Mouse (Mus musculus) cerebellum, adult 9-10 months (tissue): Measurements from ENCODE around the gene Supt20.
"Not testable (repeated sequence)": the region's sequence is repeated elsewhere in the genome, so short reads cannot be mapped to it uniquely, and the experiment has no call there.

ENCODE experiments used
- DNase-seq: peaks from one replicate; pipeline ENCODE4 v3.0.0; 2022

The Supt20 gene

GRCm38 (mm10) chr3:54759211-54759610 lies 66.6 kb downstream of the Supt20 start:
- no peak for DNase-seq

- DNase-seq = no peak
These were observed 67.9 kb downstream of the Supt20 start for GRCm38 (mm10) chr3:54760321-54761115.

- no peak for DNase-seq
These were observed 68.7 kb downstream of the Supt20 start for GRCm38 (mm10) chr3:54761258-54761657.

- peak; percentile 60 for DNase-seq
These were observed 71.8 kb downstream of the Supt20 start for GRCm38 (mm10) chr3:54764418-54764817.

GRCm38 (mm10) chr3:54765521-54765920 lies 72.9 kb downstream of the Supt20 start:
- DNase-seq = not testable (repeated sequence)

DNA sequence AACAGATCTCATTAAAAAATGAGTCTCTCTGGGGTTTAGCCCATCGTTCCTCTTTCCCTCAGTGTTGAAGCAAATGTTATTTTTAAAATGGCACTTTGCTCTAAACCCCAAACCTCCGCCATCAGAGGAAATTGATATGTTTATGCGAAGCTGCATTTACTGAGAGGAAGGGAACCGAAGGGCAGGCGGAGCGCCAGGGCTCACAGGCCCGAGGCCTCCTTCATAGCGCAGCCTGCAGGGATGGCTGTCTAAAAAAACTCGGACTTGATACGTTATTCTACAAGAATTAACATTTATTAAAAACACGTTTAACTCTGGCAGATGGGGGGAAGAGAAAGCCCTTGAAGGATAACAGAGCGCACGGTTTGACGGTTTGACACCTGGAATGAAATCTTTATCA lies 73.4 kb downstream of the Supt20 start:
- DNase-seq = no peak

GRCm38 (mm10) chr3:54766811-54767210 lies 74.2 kb downstream of the Supt20 start:
- no peak for DNase-seq

DNA sequence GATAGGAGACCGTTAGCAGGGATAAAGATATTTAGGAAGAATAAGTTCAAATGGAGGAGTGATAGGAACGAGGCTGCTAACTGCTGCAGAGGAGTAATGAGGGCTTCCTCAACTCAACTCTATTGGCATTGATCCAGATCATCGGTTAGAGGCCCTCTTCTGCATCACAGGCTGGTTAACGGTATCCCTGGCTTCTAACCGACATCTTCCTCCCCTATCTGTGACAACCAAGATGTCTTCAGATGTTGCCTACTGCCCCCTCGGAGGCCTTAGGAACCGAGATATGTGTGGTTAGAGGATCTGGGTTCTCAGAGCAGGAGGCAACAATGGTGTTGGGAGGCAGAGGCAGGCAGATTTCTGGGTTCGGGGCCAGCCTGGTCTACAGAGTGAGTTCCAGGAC lies 76.0 kb downstream of the Supt20 start:
- no peak for DNase-seq

- DNase-seq = no peak
These were observed 77.0 kb downstream of the Supt20 start for GRCm38 (mm10) chr3:54769349-54770275.

DNA sequence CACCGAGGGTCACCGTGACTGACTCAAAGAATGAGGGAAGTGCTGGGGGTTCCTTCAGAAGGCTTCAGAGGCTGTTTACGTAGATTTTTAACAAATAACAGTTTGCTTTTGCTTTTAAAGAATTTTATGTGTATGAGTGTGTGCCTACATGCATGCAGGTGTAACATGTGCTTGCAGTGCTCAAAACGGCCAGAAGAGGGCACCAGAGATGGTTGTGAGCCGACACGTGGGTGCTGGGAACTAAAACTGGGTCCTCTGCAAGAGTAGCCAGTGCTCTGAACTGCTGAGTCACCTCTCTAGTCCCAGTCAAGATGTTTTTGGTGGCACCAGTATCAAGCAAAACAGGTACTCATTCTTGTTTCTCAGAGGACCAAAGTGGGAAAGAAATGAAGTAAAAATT lies 81.0 kb downstream of the Supt20 start:
- DNase-seq = no peak

DNA sequence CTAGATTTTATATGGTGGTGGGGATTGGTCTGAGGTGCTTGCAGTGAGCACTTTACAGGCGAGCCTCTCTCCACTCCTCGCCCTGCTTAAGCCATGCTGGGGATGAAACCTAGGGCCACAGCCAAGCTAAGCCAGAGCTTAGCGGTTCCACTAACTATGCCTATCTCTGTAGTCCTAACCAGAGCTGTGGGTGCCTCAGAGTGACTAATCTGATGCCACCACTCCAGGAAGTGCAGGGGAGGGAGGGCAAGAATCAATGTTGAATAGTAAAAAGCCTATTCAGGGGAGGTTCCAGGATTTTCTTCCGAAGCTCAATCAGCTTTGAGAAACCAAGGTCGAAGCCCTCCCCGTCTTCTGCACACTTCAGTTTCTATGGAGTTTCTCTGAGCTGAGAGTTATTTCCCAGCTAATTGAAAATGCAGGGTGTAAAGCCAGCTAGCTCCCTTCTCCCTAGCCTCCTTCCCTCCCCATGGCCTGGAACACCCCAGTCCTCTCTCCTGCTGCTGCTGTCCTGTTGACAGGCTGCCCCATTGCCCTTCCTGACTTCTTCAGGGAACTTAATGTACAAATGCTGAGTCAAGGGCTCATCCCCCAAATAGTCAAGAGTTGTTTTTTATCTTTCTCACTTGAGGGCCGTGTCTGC lies 83.5 kb downstream of the Supt20 start:
- DNase-seq = no peak
